Mouse (Mus musculus) bone marrow macrophage, adult 2 months (primary cell): ENCODE data around the gene Tekt1.

Source experiments
- CTCF ChIP-seq: IDR thresholded peaks from 2 replicates; pipeline ENCODE4 v1.5.1; 2012; ENCODE audit warnings: low read depth, mild to moderate bottlenecking, low read length, moderate library complexity
- POLR2A ChIP-seq: IDR thresholded peaks from 2 replicates; pipeline ENCODE4 v1.6.1; 2012; ENCODE audit warnings: mild to moderate bottlenecking, low read depth, low read length, borderline replicate concordance

GRCm38 (mm10) chr11:72310491-72310890 is 51.8 kb downstream of the Tekt1 start:
- TF ChIP-seq POLR2A (no peak), CTCF (no peak)
